Mouse (Mus musculus): ENCODE results near the gene Pla2g4d.

DNA sequence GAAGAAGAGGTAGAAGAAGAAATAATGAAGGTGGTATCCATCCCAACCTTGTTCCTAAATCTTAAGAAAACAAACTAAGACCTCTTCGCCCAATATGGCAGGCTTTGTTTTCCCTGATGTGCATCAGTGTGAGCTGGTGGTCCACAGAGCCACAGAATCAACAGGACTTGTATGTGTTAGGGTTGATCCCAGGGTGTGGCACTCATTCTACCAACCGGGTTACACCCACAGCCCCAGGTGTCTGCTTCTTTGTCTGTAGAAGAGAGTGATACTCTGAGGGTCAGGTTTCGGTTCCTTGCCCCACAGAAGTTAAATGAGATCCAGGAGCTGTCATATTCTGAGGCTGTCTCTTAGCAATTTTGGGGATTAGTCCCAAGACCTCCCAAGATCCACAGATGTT, 27.7 kb downstream of the Pla2g4d start:
- no peak for TF ChIP-seq MXI1 (IDR thresholded peaks at IDR 0.05; ENCODE audit: low read depth, low read length)
- no peak for TF ChIP-seq MAX (IDR thresholded peaks at IDR 0.05; ENCODE audit: low read length)
- no peak for TF ChIP-seq TBP (IDR thresholded peaks at IDR 0.05; ENCODE audit: low read depth, low read length)
- TF ChIP-seq ELF1 (IDR thresholded peaks at IDR 0.05; ENCODE audit: low read depth, low read length), result no peak
- no peak for TF ChIP-seq CTCF (IDR thresholded peaks at IDR 0.05 in 2 of 3, conservative IDR thresholded peaks at IDR 0.05 in 1 of 3; ENCODE audit: control insufficient read depth in 1 of 3, insufficient read depth in 1 of 3, low read depth in 2 of 3, low read length in 3 of 3, poor library complexity in 1 of 3, severe bottlenecking in 1 of 3)
- no peak for TF ChIP-seq EP300 (IDR thresholded peaks at IDR 0.05; ENCODE audit: low read depth in 1 of 2, low read length in 2 of 2)
- TF ChIP-seq KAT2A (conservative IDR thresholded peaks at IDR 0.05; ENCODE audit: low read depth, low read length), result no peak
- TF ChIP-seq CHD2 (IDR thresholded peaks at IDR 0.05; ENCODE audit: low read length), result no peak
- TF ChIP-seq NRF1 (IDR thresholded peaks at IDR 0.05; ENCODE audit: insufficient read depth, low read depth, low read length, poor library complexity, severe bottlenecking), result no peak
- TF ChIP-seq JUND (IDR thresholded peaks at IDR 0.05; ENCODE audit: low read depth, low read length), result no peak
- no peak for TF ChIP-seq USF1 (IDR thresholded peaks at IDR 0.05; ENCODE audit: low read depth, low read length)
- TF ChIP-seq TAL1 (IDR thresholded peaks at IDR 0.05; ENCODE audit: low read length), result no peak
- TF ChIP-seq TCF12 (IDR thresholded peaks at IDR 0.05; ENCODE audit: low read depth, low read length), result no peak
- no peak for TF ChIP-seq RAD21 (IDR thresholded peaks at IDR 0.05; ENCODE audit: low read depth, low read length)
